Mouse (Mus musculus) kidney, postnatal 36 days (tissue): ENCODE data around the gene Mill2.

ENCODE experiments used
- DNase-seq, 2 experiments: peaks; one replicate each; pipeline ENCODE4 v3.0.0; 2021 to 2022; ENCODE audit warnings: mixed read lengths in 2 of 2

The Mill2 gene

GRCm38 (mm10) chr7:18875372-18875771, 35.6 kb downstream of the Mill2 start:
- no peak for DNase-seq

- no peak for DNase-seq
Measured at GRCm38 (mm10) chr7:18878691-18879090, 38.9 kb downstream of the Mill2 start.

GRCm38 (mm10) chr7:18883991-18884744, 44.4 kb downstream of the Mill2 start:
- DNase-seq = no peak

- no peak for DNase-seq
Measured at GRCm38 (mm10) chr7:18884745-18885422, 45.1 kb downstream of the Mill2 start.

- DNase-seq = no peak
Measured at GRCm38 (mm10) chr7:18886963-18887362, 47.2 kb downstream of the Mill2 start.

GRCm38 (mm10) chr7:18890848-18891247, 51.1 kb downstream of the Mill2 start:
- DNase-seq = no peak

- DNase-seq = peak; percentile 89 to 95
Measured at GRCm38 (mm10) chr7:18891872-18892599, 52.3 kb downstream of the Mill2 start.

GRCm38 (mm10) chr7:18893009-18893408, 53.2 kb downstream of the Mill2 start:
- DNase-seq = peak in 1 of 2 experiments; percentile 18

- DNase-seq = peak; percentile 81 to 91
Measured at GRCm38 (mm10) chr7:18893651-18894430, 54.1 kb downstream of the Mill2 start.

GRCm38 (mm10) chr7:18896536-18896935, 56.8 kb downstream of the Mill2 start:
- DNase-seq = peak; percentile 41 to 79

GRCm38 (mm10) chr7:18900513-18900912, 60.7 kb downstream of the Mill2 start:
- DNase-seq = no peak

GRCm38 (mm10) chr7:18902486-18902885, 62.7 kb downstream of the Mill2 start:
- peak in 1 of 2 experiments; percentile 25 for DNase-seq

- no peak for DNase-seq
Measured at GRCm38 (mm10) chr7:18904971-18905370, 65.2 kb downstream of the Mill2 start.

GRCm38 (mm10) chr7:18909797-18910196, 70.0 kb downstream of the Mill2 start:
- DNase-seq = no peak

- DNase-seq = peak; percentile 97 to 98
Measured at GRCm38 (mm10) chr7:18910241-18910831, 70.6 kb downstream of the Mill2 start, which contains the start of gene Ccdc61. TSS of gene Ccdc61 (minus strand) at chr7:18910415.
